Mouse (Mus musculus): ENCODE results near the gene Olfr1500.
"Not testable (repeated sequence)": the region's sequence is repeated elsewhere in the genome, so short reads cannot be mapped to it uniquely, and the experiment has no call there.

The Olfr1500 gene

GRCm38 (mm10) chr19:13830388-13830787 is at the start of gene Olfr1500:
Gene Olfr1500 (minus strand): TSS chr19:13830488.
- DNase-seq: no peak

DNA sequence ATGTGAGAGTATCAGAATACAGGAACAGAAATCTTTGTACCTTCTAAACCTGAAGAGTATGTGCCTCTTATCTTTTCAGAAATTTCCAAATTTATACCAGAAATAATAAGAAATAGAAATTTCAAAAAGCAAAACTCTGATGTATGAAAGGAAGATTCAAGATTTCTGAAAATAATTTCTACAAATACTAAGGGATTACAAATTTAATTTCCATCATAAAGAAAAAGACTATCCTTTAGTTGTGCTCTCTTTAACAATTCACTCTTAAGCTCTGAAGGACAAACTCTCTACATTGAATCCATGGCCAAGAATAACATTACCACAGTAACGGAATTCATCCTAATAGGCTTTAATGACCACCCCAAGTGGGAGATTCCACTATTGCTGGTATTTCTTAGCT is 31.2 kb upstream of the Olfr1500 start, which contains the start of gene Olfr1502:
Olfr1502 (plus strand) TSS at position 301 of the 400 bp plus-strand sequence.
- no peak for DNase-seq

GRCm38 (mm10) chr19:13850592-13850991 is 20.3 kb upstream of the Olfr1500 start, which contains the start of gene Olfr1501:
Gene Olfr1501 (minus strand): TSS chr19:13850692.
- not testable (repeated sequence) for DNase-seq

GRCm38 (mm10) chr19:13828447-13828846 is 1.8 kb downstream of the Olfr1500 start:
- no peak for DNase-seq

DNA sequence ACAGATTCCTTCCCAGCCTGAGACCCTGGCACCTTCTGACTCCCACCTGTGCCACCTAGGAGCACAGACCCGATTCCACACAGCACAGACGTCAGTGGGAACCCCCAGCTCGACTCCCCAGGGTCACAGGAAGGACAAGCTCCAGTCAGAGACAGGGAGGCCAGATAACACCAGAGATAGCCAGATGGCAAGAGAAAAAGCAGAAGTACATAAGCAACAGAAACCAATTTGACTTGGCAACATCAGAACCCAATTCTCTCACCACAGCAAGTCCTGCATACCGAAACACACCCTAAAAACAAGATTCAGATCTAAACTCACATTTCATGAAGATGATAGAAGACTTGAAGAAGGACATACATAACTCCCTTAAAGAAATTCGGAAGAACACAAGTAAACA is 9.4 kb downstream of the Olfr1500 start:
- DNase-seq: no peak

DNA sequence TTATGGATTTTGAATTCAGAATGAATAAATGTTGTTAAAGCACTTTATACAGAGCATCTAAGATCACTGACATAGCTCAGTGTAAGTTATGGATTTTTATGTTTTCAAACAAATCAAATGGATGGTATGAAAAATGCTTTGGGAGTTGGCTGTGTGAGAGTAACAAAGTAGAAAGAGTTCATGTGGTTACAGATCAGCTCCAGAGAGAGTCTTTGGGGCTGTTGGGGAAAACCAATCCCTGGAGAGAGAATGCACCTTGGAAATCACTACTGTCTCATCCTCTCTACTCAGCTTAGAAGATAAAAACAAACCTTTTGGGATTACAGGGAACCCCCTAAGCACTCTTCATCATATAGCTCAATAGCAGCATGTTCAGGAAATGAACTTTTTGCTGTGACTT is 10.9 kb downstream of the Olfr1500 start, which contains the start of gene Olfr1499:
Olfr1499 (minus strand) TSS at position 101 of the 400 bp plus-strand sequence.
- no peak for DNase-seq

- no peak for DNase-seq
Observed at GRCm38 (mm10) chr19:13818827-13819226, 11.5 kb downstream of the Olfr1500 start.

DNA sequence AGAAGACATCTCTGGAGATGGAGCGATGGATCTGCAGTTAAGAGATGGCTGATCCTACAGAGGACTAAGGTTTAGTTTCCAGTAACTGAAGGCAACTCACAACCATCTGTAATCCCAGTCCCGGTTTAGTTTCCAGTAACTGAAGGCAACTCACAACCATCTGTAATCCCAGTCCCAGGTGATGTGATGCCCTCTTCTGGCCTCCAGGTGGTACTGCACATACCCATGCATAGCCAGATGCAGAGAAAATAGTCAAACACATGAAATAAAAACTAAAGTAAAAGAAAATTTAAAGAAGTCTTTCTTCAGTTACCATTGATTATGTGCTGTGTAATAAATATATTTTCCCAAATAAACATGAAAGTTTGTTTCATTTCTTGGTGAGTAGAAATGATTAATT is 17.5 kb downstream of the Olfr1500 start:
- DNase-seq: no peak

GRCm38 (mm10) chr19:13805486-13805885 is 24.8 kb downstream of the Olfr1500 start:
- not testable (repeated sequence) for DNase-seq

DNA sequence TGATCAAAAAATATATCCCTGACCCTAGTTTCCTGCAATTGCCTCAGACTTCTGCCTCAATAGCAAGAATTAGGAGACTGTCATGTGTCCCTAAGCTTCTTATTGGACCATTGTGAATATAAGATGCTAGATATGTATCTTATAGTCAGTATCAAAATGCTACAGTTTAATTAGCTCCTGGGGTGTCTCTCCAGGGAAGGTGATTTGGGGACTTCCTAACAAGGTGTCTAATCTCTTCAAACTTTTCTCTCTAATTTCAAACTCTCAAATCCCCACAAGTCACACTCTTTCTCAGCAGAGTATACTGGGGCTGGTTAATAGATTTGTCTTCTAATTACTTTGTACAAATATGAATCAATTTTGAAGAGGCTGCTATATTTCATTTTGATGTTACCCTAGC is 32.2 kb downstream of the Olfr1500 start, which contains the start of gene Olfr1497:
Olfr1497 (minus strand) TSS at position 101 of the 400 bp plus-strand sequence.
- DNase-seq: no peak

DNA sequence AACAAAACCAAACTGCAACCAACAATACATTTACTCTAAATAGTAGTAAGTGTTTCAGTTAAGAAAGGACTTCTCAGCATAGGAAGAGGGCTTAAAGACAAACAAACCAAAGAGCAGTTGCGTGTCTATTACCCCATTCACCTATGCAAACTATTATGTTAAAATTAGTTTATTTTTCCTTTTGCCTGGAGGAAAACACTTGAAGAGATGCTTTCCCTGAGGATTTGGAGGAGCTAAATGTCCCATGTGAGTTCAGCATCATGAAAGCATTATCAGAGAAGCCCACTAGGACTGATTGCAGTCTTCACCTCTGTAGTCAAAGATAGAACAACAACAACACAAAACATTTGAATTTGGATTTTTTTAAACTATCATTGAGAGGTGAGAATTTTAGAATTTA is 52.7 kb downstream of the Olfr1500 start, which contains the start of gene Olfr1496:
Olfr1496 (plus strand) TSS at position 301 of the 400 bp plus-strand sequence.
- no peak for DNase-seq
